Mouse (Mus musculus) cerebellum, adult 11-12 months (tissue): ENCODE measurements at regions not wholly inside any gene's neighbourhood (a gene's known extent, or its start where the extent isn't known, plus 50 kb on each side); places are given as distances from the start of the nearest gene placed in this dataset.

Source experiments
- DNase-seq: peaks from one replicate; pipeline ENCODE4 v3.0.0; 2022

DNA sequence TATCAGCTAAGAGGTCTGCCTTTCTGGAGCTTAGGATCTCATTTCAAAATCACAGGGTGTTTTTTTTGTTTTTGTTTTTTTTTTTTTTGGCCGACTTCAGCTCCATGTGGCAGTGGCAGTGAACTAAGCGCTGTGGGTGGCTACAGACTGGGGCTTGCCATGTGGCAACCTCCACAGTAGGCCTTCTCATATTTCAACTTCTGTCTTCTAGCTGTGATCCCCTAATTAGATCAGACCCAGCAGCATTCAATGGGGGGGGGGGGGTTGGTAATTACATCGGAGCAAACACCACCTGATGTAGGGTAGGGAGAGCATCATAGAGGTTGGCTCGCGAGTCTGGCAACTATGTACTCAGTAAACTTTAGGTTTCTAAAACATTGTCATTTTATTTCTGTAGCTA, 392.1 kb upstream of the Dcn start:
- peak; percentile 91 for DNase-seq

DNA sequence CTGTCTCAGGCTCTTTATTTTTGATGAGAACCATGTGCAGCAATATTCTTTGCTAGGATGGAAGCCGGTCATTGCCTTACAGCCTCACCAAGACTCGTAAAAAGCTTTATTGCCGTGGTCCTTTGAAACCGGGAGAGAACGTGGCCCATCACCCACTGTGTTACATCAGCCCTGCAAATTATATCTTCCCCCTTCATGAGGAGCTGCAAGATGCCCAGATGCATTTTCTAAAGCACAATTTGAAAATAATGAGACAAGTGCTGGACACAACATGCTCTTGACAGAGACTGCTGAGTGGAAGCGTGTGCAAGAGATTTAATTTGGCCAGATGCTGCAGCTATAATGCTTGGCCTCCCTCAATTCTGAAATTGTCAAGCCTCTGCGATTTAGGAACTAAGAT, 389.2 kb upstream of the Dcn start:
- no peak for DNase-seq

DNA sequence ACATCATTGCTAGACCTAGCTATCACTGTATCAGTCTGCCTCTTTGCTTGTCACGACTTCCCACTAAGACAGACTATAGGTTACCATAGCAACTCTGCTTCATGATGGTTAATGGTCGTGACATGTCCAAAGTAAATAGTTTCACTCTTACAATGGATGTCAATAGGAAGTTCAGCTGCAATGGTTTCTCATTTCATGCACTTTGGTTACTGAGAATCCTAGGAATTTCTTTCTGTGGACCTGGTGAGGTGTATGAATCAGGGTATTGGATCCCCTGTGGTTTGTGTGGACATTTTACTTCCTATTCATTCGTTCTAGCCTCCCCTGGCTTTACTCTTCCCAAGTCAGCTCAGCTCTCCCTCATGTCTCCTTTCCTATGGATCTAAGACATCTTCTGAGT, 385.5 kb upstream of the Dcn start:
- DNase-seq, result no peak

DNA sequence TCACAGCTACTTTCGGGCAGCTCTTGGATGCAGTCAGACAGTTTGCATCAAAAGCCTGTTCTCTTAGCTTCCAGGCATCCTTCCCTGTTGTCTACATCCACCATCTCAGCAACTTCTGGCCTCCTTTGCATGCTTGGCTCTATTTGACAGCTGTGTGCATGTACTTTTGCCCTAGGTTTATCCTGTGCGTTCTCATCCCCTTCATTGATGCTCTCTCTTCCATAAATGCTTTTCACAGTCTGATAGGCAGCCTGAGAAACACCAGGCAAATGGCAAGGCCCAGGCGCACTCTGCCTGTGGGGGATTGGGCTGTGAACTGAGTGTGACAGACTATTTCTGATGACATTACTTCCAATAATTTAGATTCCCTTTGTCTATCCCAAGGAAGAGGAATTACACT, 364.9 kb upstream of the Dcn start:
- no peak for DNase-seq

DNA sequence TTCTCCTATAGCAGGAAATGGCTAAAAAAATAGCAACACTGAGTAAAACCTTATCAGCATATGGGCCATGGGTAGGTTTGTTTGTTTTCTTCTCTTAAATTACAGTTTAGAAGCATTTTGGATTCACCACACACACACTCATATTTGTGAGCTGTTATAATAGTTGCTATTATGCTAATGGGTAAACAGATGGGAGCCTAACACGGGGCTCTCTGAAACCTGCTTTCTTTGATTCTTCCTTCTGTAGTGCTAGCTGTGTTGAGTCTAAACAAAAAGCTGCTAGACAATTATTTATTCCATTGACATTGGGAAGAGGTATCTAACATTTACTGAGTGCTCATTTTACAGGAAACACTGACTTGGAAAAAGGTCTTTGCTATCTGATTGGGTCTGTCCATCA, 356.7 kb upstream of the Dcn start:
- no peak for DNase-seq

DNA sequence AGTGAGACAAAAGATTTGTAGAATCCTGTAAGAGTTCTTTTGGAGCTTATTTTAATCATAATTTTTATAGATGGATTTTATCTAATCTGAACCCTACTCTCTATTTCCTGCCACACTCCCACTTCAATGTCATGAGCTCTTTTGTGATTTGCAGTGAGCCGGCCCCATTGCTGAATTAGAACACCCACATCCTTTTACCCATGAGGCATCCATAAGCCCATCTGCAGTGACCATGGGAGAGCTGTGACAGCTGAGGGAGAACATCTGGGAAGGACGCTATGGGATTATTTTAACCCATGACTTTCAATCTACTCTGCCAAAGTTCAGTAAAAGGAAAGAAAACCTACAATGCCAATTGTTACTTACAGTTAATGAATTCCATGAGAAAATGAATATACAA, 337.8 kb upstream of the Dcn start:
- no peak for DNase-seq

DNA sequence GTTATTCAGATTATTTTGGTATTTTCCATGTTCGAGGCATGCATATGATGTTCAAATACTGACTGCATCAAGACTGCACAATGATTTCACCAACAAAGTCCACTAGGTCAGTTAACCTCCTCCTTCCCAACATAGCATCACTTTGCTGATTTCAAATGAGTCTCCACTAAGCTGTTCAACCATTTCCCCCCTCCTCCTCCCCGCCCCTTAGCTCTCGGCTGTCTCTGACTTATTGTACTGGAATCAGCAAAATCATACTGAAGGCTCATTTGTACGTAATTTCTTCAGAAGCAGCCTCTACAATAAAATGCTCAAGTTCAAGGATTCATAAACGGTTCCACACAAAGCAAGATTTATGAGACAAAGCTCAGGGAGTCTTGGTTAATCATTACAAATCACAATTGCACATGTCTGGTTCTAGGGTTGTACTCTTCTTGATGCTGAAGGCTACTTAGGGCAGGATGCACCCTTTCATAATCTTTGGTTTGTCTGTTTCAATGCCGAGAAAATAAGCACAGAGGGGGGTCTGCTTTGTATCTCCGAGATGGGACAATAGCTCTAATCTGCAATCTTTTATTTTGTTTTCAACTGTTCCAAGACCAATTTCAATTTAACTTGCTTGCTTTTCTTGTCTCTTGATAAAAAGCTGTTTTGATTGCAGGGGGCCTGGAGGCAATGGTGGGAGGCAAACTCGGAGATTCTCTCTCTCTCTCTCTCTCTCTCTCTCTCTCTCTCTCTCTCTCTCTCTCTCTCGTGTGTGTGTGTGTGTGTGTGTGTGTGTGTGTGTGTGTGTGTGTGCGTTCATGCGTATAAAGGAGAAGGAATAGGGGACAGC, 320.6 kb upstream of the Dcn start:
- peak; percentile 18 for DNase-seq

DNA sequence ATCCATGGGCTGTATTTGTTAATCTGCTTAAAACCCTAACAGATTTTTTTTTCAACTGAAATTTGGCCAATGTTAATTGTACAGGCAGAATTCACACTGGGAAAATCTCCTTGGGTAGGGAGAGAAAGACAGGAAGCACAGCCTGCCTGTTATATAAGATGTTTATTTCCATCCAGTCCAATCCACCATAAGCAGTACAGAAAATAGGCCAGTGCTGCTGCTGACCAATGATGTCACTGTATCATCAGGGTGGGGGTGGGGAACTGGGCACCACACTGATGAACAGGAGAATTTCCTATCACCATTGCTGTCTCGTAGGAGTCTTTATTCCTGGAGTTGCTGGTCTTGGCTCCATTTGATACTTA, 320.0 kb upstream of the Dcn start:
- peak; percentile 77 for DNase-seq

DNA sequence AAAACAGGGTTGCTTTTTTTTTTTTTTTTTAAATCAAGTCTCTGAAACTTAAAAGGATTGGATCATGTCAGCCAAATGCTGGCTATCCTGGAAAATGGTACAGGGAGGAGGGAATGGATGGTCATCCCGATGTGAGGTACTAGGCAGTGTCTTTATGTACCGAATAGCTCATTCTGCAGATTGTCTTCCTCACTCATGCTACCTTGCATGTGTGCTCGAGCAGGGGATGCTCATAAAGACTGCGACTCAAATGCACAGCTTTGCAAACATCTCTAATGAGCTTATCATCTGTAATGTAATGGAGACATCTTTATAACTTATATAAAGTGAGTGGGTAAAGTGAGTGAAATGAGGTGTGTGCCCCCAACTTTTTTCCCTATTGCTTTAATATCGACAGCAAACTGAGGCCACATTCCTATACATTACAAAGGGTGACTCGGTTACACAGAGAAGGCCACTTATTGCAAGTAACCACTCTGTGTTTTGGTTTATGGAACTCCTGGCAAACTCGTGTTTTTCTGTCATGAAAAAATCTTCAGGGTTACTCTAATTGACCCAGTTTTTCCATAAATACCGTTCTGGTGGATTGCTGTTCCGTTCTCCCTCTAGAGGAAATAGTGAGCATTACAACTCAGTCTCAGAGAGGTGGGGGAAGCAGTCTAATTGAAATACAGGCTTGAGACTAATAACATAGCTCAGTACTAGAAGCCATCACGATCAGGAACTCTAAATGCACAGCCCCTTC, 319.4 kb upstream of the Dcn start:
- peak; percentile 71 for DNase-seq

DNA sequence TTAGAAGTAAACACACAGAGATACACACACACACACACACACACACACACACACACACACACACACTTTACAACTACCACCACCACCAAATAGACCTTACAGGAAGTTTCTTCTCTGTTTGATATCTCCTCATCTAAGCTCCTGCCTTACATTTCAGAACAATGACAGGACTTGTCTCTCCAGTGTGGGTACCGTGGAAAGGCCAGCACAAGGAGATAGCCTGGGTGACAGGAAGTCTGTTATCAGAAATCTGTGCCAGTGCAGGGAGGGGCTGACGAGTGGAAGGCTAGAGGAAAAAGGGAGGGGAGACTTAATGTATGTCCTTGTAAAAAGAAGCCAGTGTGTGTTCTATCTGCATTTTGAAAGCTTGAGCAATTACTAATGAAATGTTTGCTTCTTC, 318.5 kb upstream of the Dcn start:
- DNase-seq, result peak; percentile 44

DNA sequence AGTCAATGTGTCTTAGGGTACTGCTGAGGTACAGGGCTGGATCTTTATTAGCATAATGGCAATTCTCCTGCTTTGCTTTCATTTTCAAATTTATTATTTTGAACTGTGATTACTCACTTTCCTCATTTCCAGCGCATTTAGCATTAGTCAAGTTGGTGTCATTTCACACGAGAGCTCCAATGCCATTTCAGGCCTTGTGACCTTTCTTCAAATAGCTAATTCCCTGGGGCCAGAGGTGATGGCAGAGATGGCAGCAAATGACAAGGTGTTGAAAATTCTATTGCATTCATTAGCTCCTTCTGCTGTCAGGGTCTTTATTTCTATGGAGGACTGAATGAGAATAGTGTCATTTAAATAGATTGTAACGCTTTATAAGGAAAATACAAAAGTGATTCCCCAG, 300.9 kb upstream of the Dcn start:
- no peak for DNase-seq

DNA sequence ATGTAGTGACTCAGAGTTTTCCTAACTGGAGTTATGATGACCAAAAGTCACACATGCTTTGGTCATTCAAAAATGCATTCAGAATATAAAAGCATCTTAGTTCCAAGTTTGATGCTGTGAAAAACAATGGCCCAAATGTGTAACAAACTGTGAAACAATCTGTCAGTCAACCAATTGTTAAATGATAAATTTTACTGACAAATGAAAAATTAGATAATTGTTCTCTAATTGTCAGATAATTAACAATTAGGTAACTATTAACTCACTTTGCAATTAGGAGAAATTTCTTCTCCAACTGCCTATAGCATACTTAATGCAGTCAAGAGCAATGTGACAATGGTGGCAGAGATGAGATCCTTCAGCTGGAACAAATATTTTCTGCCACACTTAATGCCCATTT, 289.7 kb upstream of the Dcn start:
- no peak for DNase-seq

DNA sequence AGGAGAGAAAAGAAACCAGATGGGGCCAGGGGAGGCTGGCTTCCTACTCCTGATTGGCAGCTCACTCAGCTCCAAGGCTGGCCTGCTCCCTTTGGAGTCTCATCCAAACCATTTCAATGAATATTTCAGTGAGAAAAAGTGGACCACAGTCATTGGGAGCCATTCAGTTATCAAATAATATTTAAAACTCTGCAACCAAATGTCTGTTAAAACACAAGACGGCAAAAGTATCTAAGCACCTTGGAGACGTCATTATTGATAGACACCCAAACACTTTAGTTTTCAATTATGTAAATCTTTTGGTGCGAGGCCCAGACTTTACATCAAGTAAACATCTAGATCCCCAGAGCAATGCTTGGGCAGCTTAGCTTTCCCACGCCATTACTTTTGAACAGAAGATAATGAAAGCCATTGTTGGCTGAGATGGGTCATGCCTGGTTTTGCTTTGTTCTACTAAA, 268.1 kb upstream of the Dcn start:
- no peak for DNase-seq

DNA sequence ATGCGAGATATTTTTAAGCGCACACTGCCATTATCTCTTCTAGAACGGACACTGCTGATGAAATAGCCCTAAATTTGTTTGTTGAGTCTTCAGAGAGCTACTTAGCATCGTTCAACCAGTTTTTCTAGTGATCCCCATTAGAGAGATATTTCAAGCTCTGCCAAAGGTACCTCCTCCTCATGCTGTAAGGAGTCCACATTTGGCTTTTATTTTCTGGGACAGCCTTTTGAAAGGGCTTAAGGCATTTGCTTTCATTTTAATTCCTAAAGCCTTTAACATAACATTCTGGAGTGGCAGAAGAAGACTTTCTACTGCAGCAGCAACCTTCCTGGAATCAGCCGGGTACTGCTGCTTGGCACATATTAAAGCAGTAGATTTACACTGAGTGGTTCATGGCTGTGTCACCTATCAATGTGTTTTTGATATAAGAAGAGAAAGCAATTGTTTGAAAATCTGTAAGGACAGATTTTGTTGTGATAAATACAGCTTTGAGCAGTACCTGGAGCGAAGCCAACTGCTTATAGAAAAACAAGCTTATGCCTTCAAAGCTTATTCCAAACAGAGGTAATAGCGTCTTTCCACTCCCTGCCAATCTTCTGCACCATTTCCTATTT, 267.5 kb upstream of the Dcn start:
- no peak for DNase-seq

DNA sequence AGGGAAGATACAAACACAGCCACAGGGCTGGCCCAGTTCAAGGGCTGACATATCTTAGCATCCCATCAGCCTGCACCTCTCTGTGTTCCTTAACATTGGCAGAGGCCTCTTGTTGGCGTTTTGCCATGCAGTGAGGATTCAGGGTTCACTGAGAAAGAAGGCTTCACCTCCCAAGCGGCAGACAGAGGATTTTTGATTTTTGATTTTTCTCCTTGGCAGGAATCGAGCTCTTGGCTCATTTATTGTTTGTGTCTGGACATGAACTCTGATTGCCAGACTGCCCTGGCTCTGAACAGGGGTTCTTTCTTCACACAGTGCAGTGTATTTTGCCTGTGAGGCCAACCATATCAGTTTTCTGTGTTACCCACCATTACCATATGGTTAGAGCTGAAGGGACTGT, 259.9 kb upstream of the Dcn start:
- peak; percentile 67 for DNase-seq

DNA sequence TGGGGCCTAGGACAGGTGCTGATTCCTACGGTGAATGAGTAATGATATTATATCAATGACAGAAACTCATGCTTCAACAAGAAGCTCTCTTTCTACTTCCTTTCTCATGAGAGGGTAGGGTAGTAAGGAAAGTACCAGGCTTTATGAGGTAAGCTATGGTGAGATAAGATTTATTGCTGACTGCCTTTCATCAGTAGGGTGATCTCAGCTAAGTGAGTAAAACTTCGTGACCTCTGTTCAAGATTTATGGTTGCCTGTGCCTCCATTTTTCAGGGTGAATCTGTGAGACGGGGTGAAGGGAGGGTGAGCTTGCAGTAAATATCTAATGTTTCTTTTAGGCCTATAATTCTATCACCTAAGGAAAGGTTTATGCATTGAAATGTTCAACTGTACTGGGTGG, 259.0 kb upstream of the Dcn start:
- DNase-seq, result no peak

DNA sequence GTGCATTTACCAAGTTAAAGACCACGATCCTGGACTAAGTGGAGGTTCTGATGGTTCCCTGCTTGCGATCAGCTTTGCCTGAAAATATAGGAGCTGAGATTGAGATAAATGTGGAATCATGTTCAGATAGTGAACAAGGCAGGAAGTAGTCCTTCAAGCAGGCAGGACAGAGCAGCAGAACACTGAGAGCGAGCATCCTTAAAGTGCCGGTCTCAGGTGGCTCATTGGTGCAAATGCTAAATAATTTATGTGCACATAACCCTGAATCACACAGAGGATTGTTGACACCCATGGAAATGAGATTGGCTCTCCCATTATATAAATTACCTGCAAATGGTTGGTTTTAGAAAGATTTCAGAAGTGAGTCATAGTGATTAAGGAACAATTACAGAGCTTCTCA, 243.8 kb upstream of the Dcn start:
- no peak for DNase-seq

DNA sequence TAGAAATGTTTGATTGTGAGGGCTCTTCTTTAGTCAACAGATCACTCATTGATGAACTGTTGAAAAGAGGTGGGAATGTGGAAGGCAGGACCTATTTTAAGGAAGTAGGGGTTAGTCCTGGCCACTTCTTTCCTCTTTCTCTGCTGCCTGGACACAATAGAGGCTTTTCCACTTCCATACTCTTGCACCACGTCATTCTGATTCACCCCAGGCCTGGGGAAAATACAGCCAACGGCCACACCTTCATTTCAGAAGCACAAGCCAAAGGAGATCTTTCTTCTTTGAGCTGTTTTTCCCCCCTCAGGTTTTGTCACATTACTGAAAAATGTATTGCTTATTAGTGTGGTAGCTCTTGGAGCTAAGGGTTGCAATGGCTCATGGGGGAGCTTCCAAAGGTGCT, 237.9 kb upstream of the Dcn start:
- DNase-seq, result no peak

DNA sequence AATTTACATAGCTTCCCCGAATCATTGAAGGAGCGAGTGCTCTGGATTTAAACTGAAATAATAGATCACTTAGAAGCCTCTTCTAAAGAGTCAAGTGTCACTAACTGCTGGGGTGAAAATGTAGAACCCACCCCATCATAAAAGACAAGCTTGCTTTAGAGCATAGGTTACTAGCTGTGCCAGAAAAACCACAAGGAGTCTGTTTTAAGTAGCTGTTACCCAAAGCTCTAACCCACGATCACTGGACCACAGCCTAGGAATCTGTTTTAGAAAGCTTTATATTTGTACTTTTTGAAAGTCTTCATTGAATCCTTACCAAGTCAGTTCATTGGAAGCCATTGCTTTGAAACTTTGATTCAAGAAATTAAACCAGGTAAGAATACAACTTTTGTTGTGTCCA, 233.7 kb upstream of the Dcn start:
- no peak for DNase-seq

DNA sequence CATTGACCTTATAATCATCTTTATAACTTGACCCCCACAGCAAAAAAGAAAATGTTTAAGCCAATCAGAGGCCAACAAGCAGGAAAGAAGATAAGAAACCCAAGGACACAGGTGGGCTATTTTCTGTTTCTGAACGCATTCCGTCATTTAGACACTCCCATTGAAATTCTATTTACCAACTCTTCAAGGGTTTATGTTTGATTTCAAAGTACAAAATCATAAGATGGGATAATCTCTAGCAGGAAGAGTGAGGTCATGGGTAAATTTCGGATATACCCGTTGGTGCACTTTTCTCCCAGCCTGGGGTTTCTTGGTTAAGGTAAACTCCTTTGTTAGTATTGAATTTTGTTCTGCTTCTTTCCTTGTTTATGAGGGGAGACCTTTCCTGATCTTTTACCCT, 230.9 kb upstream of the Dcn start:
- no peak for DNase-seq

DNA sequence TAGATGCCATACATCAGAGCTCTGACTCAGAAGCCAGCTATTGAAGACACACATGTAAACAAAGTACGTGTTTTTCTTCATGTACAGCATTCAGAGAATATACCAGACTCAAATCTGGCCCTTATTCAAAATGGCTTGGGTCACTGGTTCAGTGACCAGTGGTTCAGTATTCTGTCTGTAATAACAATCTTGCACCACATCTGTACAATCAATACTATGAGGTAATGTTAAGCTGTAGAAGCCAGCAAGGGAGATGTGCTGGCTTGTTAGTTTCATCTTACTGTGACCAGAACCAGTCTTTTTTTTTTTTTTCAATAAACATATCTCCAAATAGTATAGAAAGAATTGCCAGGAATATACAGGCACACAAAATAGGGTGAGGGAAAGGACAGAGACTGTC, 229.6 kb upstream of the Dcn start:
- no peak for DNase-seq

DNA sequence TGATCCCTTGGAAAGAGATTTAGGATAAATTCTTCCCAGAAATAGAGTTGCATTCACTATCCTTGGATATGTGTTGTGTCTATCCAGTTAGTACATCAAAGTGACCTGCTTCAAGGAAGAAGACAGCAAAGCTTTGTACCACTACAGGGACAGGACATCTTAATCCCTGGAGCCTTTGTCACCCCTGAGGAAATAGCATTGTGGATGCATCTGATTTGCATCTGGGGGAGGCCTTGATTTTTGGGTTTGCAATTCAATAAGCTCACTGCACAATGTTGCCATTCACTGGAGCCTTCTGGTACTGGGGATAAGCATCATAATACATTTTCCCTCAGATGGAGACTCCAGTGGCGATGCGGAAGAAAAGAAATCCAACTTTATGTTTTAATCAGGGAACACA, 229.2 kb upstream of the Dcn start:
- no peak for DNase-seq

DNA sequence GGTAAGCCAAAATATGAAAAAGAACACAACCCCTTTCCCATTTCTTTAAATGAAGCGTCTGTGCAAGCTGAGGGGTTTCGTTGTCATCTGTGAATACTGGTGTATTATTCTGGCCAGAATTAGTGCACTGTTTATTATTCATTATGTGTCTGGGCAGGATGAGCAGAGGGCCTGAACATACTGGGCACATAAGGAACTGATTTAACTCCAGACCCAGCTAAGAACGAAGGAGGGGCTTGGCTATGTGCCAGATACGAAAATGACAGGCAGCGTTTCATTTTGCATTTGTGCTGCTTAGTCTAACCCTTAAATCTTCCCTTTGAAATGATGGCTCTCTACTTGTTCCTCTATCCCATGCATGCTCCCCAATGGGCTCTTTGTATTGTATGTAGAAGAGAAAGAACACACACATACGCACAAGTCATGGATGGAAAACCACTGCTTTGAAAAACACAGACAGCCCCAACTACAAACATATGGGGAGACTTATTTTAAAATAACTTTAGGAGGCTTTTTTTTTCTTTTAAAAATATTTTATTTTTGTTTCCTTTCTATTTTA, 213.4 kb upstream of the Dcn start:
- DNase-seq, result no peak

DNA sequence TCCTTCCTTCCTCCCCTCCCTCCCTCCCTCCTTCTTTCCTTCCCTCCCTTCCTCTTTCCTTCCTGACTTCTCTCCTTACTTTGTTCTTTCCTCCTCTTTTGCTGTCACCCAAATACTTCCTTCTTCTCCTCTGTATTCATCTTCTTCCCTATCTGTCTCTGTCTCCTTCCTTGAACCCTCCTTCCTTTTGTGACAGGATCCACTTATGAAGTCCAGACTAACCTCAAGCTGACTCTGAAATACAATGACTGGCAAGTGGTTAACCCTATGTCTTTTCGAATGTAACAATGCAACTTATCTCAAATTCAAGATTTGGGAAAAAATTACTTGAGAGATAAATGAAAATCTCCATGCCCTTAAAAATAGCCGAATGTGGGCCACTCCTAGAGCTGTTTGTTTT, 197.0 kb upstream of the Dcn start:
- DNase-seq, result no peak
